Mouse (Mus musculus) ES-E14 (cell line): ENCODE data around the gene Tmem110.

Source experiments
- CHD2 ChIP-seq: IDR thresholded peaks from 2 replicates; pipeline ENCODE4 v1.6.1; 2014; ENCODE audit warnings: mild to moderate bottlenecking, low read depth, low read length, inconsistent platforms
- MAFK ChIP-seq: IDR thresholded peaks from 2 replicates; pipeline ENCODE4 v1.6.1; 2014; ENCODE audit warnings: mild to moderate bottlenecking, low read depth, low read length, inconsistent platforms; ENCODE audit not compliant: insufficient read depth
- ZC3H11A ChIP-seq: IDR thresholded peaks from 2 replicates; pipeline ENCODE4 v1.6.1; 2012; ENCODE audit warnings: low read depth, mild to moderate bottlenecking, inconsistent platforms, low read length, borderline replicate concordance
- ZNF384 ChIP-seq: IDR thresholded peaks from 2 replicates; pipeline ENCODE4 v1.6.1; 2012; ENCODE audit warnings: low read depth, low read length, inconsistent platforms

DNA sequence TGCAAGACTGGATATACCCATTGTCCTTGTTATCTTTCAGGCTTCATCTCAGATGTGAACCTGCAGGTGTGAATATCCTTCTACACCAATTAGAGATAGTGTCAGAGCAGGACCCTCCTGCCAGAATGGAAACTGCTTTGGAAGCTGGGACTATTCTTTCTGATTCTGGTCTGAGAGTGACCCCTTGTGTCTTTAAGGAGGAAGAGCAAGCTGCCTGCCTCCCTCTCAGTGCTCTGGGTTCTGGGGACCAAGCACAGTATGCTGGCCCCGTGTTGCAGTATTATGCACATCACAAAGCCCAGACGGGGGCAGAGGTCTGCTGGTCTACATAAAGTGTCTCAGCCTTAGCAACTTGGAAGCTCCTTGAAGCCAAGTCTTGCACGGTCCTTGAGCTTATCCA, 39.9 kb downstream of the Tmem110 start:
- no peak for TF ChIP-seq CHD2
- TF ChIP-seq ZC3H11A: no peak
- no peak for TF ChIP-seq ZNF384
- TF ChIP-seq MAFK: no peak
